Mouse (Mus musculus) left cerebral cortex, postnatal 4 days (tissue): Measurements from ENCODE around the gene Sp1. TPM values are rescaled to one million over a fixed set of nuclear protein-coding genes. Genes with fewer than 3 reads are reported as not detected.

Source experiments
- DNase-seq: peaks from one replicate; pipeline ENCODE4 v3.0.0-alpha.2; 2022
- intact Hi-C: fragments of 180-260 bp; cut with DNase I; formaldehyde crosslinking; loops from one replicate; pipeline ENCODE4 v1.15.1; 2025
- total RNA-seq, 2 experiments: library from RNA; stranded (reverse); gene quantifications; 2 replicates each; pipeline ENCODE4 v1.2.3; 2021

The Sp1 gene
- total RNA-seq, 2 experiments from 2014 or later = 30.5 to 35.0 TPM

GRCm38 (mm10) chr15:102426963-102427362 lies 21.0 kb downstream of the Sp1 start:
- intact Hi-C loops = no loop called here

GRCm38 (mm10) chr15:102432046-102432445 lies 26.1 kb downstream of the Sp1 start:
- DNase-seq = no peak
- intact Hi-C loops = no loop called here

More at GRCm38 (mm10) chr15:102426963-102427362, 21.0 kb downstream of the Sp1 start:
- DNase-seq = no peak

GRCm38 (mm10) chr15:102433173-102433572 lies 27.2 kb downstream of the Sp1 start:
- no peak for DNase-seq
- intact Hi-C loops = no loop called here

GRCm38 (mm10) chr15:102442490-102442889 lies 36.5 kb downstream of the Sp1 start:
- intact Hi-C loops = loop anchor here (10.0 kb wide), 1 partner anchor 58 kb away; no protein-coding TSS in a partner anchor
- DNase-seq = peak; percentile 83

GRCm38 (mm10) chr15:102445146-102445545 lies 39.2 kb downstream of the Sp1 start, which contains the start of gene Amhr2:
Gene Amhr2 (plus strand): TSS chr15:102445367.
- DNase-seq = no peak
- intact Hi-C loops = loop anchor here (10.0 kb wide), 1 partner anchor 60 kb away; no protein-coding TSS in a partner anchor

- intact Hi-C loops = loop anchor here (10.0 kb wide), 1 partner anchor 62 kb away; no protein-coding TSS in a partner anchor
- no peak for DNase-seq
These were observed 40.5 kb downstream of the Sp1 start for GRCm38 (mm10) chr15:102446448-102446847.

- intact Hi-C loops = loop anchor here (10.0 kb wide), 1 partner anchor 65 kb away; no protein-coding TSS in a partner anchor
- DNase-seq = no peak
These were observed 43.4 kb downstream of the Sp1 start for GRCm38 (mm10) chr15:102449366-102449765.

- intact Hi-C loops = no loop called here
- no peak for DNase-seq
These were observed 45.0 kb downstream of the Sp1 start for GRCm38 (mm10) chr15:102450928-102451327.

- DNase-seq = peak; percentile 14
These were observed 45.9 kb downstream of the Sp1 start for GRCm38 (mm10) chr15:102451666-102452430.

GRCm38 (mm10) chr15:102455993-102456392 lies 50.0 kb downstream of the Sp1 start:
- no peak for DNase-seq
- intact Hi-C loops = no loop called here

More at GRCm38 (mm10) chr15:102451666-102452430, 45.9 kb downstream of the Sp1 start:
- intact Hi-C loops = no loop called here

- intact Hi-C loops = no loop called here
- DNase-seq = no peak
These were observed 52.2 kb downstream of the Sp1 start for GRCm38 (mm10) chr15:102458050-102458736.

GRCm38 (mm10) chr15:102458904-102459317 lies 53.0 kb downstream of the Sp1 start, which contains the start of gene Prr13:
Gene Prr13 (plus strand): TSS chr15:102459028.
- intact Hi-C loops = no loop called here
- DNase-seq = peak; percentile 93

- intact Hi-C loops = no loop called here
- no peak for DNase-seq
These were observed 53.4 kb downstream of the Sp1 start for GRCm38 (mm10) chr15:102459381-102459780.

GRCm38 (mm10) chr15:102459847-102460246 lies 53.9 kb downstream of the Sp1 start:
- no peak for DNase-seq

GRCm38 (mm10) chr15:102460409-102460808 lies 54.5 kb downstream of the Sp1 start:
- no peak for DNase-seq
- intact Hi-C loops = no loop called here

More at GRCm38 (mm10) chr15:102459847-102460246, 53.9 kb downstream of the Sp1 start:
- intact Hi-C loops = no loop called here

- intact Hi-C loops = no loop called here
- no peak for DNase-seq
These were observed 55.0 kb downstream of the Sp1 start for GRCm38 (mm10) chr15:102460971-102461370.

GRCm38 (mm10) chr15:102461430-102462075 lies 55.6 kb downstream of the Sp1 start:
- intact Hi-C loops = no loop called here
- no peak for DNase-seq

GRCm38 (mm10) chr15:102463666-102464065 lies 57.7 kb downstream of the Sp1 start:
- intact Hi-C loops = no loop called here
- no peak for DNase-seq

- no peak for DNase-seq
- intact Hi-C loops = no loop called here
These were observed 62.9 kb downstream of the Sp1 start for GRCm38 (mm10) chr15:102468675-102469370.

GRCm38 (mm10) chr15:102470183-102470604 lies 64.3 kb downstream of the Sp1 start, which contains the start of gene Pcbp2:
Gene Pcbp2 (plus strand): TSS chr15:102470539.
- DNase-seq = peak; percentile 98
- intact Hi-C loops = no loop called here
